Mouse (Mus musculus) MN1 (cell line): Measurements from ENCODE around the gene Phactr3.

Experiments used
- DNase-seq: peaks from one replicate; pipeline ENCODE4 v3.0.0-alpha.2; 2016; ENCODE audit warnings: low spot score

Phactr3 gene

DNA sequence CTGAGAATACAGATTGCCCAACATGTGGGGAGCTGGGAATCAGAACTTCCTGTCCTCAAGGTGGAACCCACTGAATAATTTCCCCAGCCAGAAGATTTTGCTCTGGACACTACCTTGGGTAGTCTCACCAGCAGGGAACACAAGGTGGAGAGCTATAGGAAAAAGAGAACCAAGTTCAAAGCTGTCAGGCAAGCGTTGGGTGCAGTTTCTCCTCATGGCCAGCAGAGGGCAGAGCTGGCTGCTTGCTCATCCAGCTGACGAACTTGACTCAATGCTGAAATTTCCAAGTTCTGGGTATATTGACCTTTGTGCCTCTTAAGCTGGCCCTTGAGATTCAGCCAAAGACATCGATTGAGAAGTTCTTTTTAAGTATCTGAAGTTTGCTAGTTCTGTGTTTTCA lies 18.7 kb downstream of the Phactr3 start:
- peak; percentile 55 for DNase-seq

GRCm38 (mm10) chr2:178141489-178141922 lies 22.7 kb downstream of the Phactr3 start:
- DNase-seq, result no peak

GRCm38 (mm10) chr2:178142291-178143023 lies 23.7 kb downstream of the Phactr3 start:
- no peak for DNase-seq

DNA sequence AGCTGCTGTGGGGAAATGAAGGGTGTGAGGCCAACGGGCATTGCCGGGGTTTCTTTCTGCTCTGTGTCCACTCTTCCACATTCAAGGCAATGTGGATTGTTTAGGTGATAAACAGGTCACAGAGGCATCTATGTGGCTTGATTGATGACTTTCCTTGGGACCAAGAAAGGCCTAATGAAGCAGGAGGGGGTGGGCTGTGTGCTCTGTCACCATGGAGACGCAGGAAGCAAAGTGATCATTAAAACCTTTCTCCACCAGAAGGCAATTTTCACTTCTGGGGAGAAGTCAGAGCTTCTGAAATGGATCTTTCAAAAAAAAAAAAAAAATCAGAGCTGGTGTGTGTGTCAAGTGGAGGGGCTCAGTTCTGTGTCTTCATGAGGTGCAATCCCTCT lies 24.2 kb downstream of the Phactr3 start:
- DNase-seq, result no peak

DNA sequence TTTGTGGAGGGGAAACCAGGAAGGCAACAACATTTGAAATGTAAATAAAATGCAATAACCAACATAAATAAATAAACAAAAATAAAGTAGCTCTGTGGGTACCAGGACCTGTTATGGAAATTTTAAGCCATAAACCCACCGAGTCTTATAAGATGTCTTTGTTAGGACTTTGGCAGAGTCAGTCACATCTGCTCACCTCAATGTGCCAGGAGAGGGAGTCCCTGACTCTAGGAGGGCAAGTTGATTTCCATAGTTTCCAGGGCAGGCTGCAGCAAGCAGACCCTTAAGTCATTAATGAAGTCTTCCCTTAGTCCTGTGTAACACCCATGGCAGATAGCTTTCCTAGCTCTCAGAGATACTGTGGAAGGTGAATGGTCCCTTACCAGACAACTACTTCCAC lies 25.1 kb downstream of the Phactr3 start:
- no peak for DNase-seq

GRCm38 (mm10) chr2:178149312-178149711 lies 30.5 kb downstream of the Phactr3 start:
- no peak for DNase-seq

- no peak for DNase-seq
These were observed 31.9 kb downstream of the Phactr3 start for GRCm38 (mm10) chr2:178150697-178151096.

DNA sequence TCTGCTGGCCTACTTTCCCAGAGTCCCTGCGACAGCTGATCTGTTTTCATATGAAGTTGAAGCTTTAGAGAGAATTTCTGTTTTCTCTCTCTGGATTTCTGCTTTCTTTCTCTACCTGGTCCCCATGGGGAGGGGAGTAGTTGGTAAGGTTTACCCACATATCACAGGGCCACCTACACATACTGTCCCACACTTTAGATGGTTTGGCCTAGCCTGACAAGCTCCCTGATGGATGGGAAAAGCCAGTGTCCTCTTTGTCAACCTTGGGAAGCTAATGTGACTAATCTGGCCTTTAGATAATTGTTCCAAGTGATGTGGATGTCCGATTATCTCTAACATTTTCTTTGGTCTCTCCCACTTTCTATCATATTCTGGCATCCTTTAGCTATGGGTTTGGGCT lies 34.8 kb downstream of the Phactr3 start:
- DNase-seq, result no peak

- no peak for DNase-seq
These were observed 35.4 kb downstream of the Phactr3 start for GRCm38 (mm10) chr2:178154129-178154528.

DNA sequence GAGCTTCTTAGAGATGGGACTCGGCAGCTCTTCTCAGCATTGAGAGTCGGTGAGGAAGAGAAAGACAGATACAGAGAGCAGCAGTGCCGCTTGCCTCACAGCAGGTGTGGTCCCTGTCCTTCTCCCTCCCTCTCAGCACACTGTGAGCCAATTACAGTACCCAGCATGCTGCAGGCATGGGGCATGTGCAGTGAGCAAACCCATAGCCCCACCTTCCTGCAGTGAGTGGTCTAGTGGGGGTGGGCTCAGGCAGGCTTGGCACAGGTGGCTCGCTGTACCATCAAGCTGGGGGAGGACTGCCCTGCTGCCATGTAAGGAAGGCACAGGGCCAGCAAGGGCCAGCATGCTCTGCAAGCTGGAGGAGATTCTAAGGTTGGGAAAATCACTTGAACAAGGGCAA lies 35.8 kb downstream of the Phactr3 start:
- no peak for DNase-seq

DNA sequence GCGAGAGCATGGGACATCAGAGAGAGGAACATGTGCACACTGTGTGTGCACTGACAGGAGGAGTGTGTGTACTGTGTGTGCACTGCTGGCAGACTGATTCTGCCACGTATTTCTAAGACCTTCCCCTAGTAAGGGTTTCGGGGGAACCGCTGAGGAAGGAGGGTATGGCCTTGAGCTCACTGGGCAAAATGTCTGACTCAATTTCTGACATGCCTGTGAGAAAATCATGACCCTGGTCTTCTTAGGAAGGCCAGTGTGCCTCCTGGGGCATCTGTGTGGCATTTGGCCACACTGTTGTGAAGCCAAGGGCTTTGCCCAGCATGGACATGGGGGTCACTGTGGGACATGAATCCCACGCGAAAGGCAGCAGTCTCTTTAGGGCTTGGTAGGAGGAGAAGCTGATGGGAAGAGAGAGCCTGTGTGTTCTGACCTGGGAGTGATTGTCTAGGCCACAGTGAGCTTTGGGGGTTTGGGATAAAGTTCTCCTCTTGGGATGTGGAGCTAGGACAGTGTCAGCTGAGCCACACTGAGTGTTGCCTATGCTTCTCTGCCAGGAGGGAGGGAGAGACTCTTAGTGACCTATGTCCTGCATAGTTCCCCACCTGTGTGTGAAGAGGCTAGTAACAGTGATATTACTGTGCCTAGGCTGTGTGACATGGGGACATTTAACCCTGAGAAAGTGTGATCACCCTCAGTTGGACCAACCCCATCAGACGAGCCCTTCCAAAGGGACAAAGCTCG lies 36.6 kb downstream of the Phactr3 start:
- no peak for DNase-seq

- DNase-seq, result no peak
These were observed 37.1 kb downstream of the Phactr3 start for GRCm38 (mm10) chr2:178155917-178156282.

DNA sequence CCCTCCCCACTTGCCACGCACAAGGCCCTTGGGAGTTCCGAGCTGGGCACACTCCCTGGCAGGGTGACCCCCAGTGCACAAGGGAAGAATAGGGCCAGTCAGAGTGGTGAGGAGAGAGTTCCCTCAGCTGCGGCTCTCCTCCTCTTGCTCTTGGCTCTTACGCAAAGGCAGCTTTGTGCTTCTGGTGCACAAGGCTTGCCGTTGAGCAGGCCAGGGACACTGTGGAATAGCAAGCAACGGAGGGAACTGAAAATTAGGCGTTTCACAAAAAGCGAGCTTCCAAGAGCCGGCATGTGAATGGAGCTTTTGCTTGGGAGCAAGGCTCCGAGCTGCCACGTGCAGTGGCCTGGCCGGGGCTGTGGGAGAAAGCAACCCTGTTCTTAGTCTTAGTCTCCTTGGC lies 40.2 kb downstream of the Phactr3 start:
- DNase-seq, result no peak

- no peak for DNase-seq
These were observed 45.2 kb downstream of the Phactr3 start for GRCm38 (mm10) chr2:178163981-178164380.

DNA sequence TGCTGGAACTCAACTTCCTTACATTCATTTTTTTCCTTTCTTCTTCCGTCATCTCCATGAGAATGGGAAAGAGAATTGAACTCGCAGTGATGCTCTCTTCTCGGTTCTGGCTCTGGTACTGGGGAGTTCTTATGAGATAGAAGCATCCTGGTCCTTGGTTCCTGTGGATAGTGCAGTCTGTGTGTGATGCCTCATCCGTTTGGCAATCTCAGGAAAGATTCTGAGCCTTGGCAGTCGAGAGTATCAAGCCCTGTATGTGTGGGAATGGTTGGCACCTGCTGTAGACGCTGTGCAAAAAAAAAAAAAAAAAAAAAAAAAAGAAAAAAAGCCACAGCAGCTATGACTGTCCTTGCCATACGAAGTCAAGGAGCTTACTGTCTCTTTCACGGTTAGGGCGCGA lies 47.2 kb downstream of the Phactr3 start:
- no peak for DNase-seq

DNA sequence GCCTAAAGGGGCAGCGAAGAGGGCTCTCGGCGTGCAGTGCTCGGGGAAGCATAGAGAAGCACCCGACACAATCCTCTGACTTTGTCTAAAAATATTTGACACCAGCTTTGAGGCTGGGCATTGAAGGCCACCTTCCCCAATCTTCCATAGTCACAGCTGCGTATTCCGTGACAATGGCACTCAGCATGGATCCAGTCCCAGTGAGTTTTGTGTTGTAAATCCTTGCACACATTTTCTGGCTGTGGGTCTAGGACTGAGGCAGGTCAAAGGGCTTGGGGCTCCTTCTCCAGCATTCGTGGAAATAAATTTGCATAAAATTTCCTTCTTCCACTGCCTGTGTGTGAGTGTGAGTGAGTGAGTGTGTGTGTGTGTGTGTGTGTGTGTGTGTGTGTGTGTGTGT lies 51.2 kb downstream of the Phactr3 start:
- no peak for DNase-seq

- DNase-seq, result no peak
These were observed 55.2 kb downstream of the Phactr3 start for GRCm38 (mm10) chr2:178173951-178174350.

DNA sequence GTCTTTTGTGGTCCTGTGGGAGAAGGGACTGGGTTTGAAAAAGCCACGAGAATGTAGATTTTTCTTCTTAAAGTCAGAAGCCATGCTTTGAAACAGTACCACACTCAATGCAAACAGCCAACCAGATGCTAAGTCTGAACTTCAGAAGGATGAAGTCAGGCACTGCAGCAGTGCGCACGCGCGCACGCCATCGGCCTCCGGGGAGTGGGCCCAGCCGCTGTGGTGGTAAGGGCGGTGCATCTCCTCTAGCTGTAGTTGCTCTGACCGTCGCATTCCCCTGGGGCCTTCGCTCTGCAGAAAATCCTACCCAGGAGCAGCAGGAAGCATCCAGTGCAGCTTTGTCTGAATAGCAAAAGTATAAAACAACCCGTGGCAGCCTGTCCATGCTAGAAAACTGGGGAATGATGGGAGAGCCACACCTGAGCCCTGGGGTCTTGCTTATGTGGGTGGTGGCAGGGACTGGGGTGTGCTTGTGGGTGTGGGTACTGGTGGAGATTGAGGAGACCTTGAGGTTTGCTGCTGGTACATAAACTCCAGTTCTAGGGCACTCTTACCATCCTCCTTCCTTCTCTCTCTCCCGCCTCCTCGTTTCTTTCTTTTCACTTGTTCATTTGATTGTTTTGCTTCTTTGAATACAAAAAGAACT lies 56.6 kb downstream of the Phactr3 start:
- DNase-seq, result no peak

DNA sequence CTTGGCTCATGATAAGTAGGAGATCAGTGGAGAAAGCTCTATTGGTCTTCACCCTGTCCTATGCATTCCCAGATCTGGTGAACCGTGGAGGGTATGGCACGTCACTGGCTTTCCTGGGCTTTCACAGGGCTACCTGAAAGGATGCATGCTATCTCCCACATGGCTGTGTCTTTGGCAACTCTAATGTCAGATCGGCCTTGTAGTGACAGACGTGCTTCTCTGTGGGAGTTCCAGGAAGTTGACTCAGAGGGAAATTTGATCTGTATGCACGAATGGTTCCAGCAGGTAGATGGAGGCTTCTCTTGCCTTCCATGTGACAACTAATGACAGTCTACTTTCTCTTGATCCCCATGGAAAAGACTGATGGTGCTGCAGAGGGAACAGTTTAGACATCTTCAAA lies 65.5 kb downstream of the Phactr3 start:
- DNase-seq, result no peak

- no peak for DNase-seq
These were observed 66.1 kb downstream of the Phactr3 start for GRCm38 (mm10) chr2:178184862-178185261.

DNA sequence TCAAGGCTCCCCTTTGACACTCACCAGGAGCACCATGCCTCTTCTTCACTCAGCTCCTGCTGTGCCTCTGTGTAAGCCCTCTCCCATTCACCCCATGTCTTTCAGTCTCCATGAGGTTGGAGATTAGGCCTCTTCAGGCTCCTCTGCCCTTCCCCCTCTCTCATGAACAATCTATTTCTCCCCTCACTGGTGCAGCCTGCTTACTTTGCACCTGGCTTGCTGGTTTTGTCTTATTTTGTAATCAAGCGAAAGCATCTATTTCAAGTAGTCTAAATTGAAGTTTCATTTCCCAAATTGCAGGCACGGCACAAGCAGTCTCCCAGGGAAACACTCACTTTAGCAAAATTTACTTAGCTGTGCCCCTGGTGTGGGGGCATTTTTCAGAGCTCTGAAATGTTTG lies 70.2 kb downstream of the Phactr3 start:
- DNase-seq, result no peak

- DNase-seq, result no peak
These were observed 74.1 kb downstream of the Phactr3 start for GRCm38 (mm10) chr2:178192881-178193280.

DNA sequence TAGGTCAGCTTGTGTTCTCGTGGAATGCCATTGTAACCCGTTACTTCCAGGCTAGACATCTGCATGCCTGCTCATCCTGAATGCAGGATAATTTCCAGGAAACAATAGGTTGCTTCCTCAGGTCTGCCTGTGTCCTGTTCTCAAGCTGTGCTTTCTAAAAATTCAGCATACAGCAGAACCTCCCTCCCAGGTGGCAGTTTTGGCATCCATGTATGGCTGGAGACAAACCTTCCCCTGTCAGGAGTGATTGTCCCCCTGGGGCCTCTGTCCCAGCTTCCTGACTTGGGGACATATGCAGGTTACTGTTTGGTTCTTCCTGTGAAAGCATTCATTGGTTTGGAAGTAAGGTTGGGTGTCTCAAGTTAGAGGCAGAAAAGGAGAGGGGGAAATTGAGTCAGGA lies 74.7 kb downstream of the Phactr3 start:
- no peak for DNase-seq
